In the genomic region with DNA sequence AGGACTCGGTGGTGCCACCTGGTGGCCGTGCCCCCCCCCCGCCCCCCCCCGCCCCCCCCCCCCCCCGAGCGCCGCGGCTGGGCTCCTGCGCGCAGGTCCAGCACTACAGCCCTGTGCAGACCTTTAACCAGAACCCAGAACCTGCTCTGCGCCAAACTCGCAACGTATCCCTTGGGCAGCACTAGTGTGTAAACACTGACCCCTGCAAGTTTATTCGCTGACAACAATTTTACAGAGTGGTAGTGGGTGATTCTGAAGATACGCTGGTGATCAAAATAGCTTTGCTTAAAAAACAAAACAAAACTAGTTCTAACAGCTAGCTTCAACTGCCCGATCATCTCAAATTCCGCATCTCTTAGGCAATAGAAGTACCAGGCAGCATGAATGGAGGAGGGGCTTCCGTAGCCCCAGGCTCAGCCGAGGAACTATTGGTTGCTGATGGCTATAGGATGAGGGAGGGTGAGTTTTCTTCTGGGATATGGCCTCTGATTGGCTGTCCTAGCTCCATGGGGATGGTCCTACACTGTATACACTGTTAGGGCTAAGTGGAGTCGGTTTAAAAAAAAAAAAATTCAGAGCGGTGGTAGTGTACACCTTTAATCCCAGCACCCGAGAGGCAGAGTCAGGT, we compare ENCODE assay signal across 8 mouse cellular contexts. TPM values are rescaled to one million over a fixed set of nuclear protein-coding genes. Genes with fewer than 3 reads are reported as not detected.
DNase-seq lines count a peak whose midpoint lies in the region; ATAC-seq and TF ChIP-seq lines count a peak whose summit lies in the region.

Fxn (minus strand) TSS at position 5 of the 628 bp plus-strand sequence.

- no peaks in the 10 kb centered on the region for H3K27me3 ChIP-seq in kidney, adult 2 months (replicated peaks; ENCODE audit: control insufficient read depth, insufficient read depth, low read length)
- H3K27me3 ChIP-seq in limb, embryonic 14.5 days (ENCODE audit: control insufficient read depth, insufficient read depth, low read length): no peaks in the 10 kb centered on the region
- no peaks in the 10 kb centered on the region for H3K27me3 ChIP-seq in neural tube, embryonic 11.5 days (ENCODE audit: control insufficient read depth, insufficient read depth, low read length)

- H3K4me3 ChIP-seq in kidney, adult 2 months (ENCODE audit: insufficient read depth, low read depth, low read length): peak within 1 kb of the TSS; percentile 72
- peak within 1 kb of the TSS; percentile 83 for H3K4me3 ChIP-seq in embryonic fibroblast, embryonic 13.5 days (ENCODE audit: insufficient read depth, low read length)
- peak within 1 kb of the TSS; percentile 71 for H3K4me3 ChIP-seq in limb, embryonic 14.5 days (replicated peaks; ENCODE audit: low read length)
- peak within 1 kb of the TSS; percentile 48 for H3K4me3 ChIP-seq in neural tube, embryonic 11.5 days (ENCODE audit: low read depth, low read length)

- no peak for DNase-seq in kidney, adult 2 months
- no peak for DNase-seq in kidney, postnatal 14 days
- DNase-seq in heart, postnatal 10 days: peak in 1 of 2 experiments; percentile 28
- DNase-seq in limb, embryonic 14.5 days (ENCODE audit: low spot score): peak; percentile 89
- peak; percentile 81 for DNase-seq in neural tube, embryonic 11.5 days (ENCODE audit: low spot score)
- no peak for DNase-seq in layer of hippocampus, postnatal 14 days (ENCODE audit: low spot score in 2 of 2)

- TF ChIP-seq POLR2A in kidney, adult 2 months (IDR thresholded peaks at IDR 0.05; ENCODE audit: low read depth, low read length): no peak
- no peak for TF ChIP-seq POLR2A in embryonic fibroblast, embryonic 13.5 days (IDR thresholded peaks at IDR 0.05; ENCODE audit: low read depth, low read length)
- no peak for TF ChIP-seq POLR2A in limb, embryonic 14.5 days (IDR thresholded peaks at IDR 0.05; ENCODE audit: borderline replicate concordance, extremely low read depth, insufficient read depth, insufficient read length)

- ATAC-seq in activated CD4-positive, CD25-positive, alpha-beta regulatory T cell, adult 4 months: peak; percentile 19
- peak; percentile 94 for ATAC-seq in limb, embryonic 14.5 days (ENCODE audit: low FRiP score, low read depth)
- ATAC-seq in neural tube, embryonic 11.5 days (ENCODE audit: insufficient read depth, low FRiP score, low TSS enrichment): peak; percentile 94

- H3K9ac ChIP-seq in limb, embryonic 14.5 days (ENCODE audit: low read depth, low read length, severe bottlenecking): peak within 1 kb of the TSS; percentile 83
- peak within 1 kb of the TSS; percentile 72 for H3K9ac ChIP-seq in neural tube, embryonic 11.5 days (ENCODE audit: low read length)

- no peaks in the 10 kb centered on the region for H3K9me3 ChIP-seq in limb, embryonic 14.5 days (ENCODE audit: control insufficient read depth, low read length)
- H3K9me3 ChIP-seq in neural tube, embryonic 11.5 days (ENCODE audit: control insufficient read depth, low read length): no peaks in the 10 kb centered on the region

- peak within 1 kb of the TSS; percentile 49 for H3K27ac ChIP-seq in kidney, adult 2 months (ENCODE audit: insufficient read depth, low read depth, low read length)
- H3K27ac ChIP-seq in embryonic fibroblast, embryonic 13.5 days (ENCODE audit: insufficient read depth, low read length): peak within 1 kb of the TSS; percentile 69; the same call in 1 of the 2 replicates
- H3K27ac ChIP-seq in limb, embryonic 14.5 days (replicated peaks; ENCODE audit: low read depth, low read length): peak within 1 kb of the TSS; percentile 90
- peak within 1 kb of the TSS; percentile 61 for H3K27ac ChIP-seq in neural tube, embryonic 11.5 days (ENCODE audit: low read depth, low read length)

- intact Hi-C loops in heart, postnatal 10 days (cut with DNase I): loop anchor here (2.0 kb wide), 1 partner anchor 594 kb away; the partner anchor contains the start of gene Ptar1

- peak within 1 kb of the TSS; percentile 93 for H3K4me2 ChIP-seq in limb, embryonic 14.5 days (replicated peaks; ENCODE audit: low read depth, low read length, severe bottlenecking)
- H3K4me2 ChIP-seq in neural tube, embryonic 11.5 days (ENCODE audit: low read depth): peak within 1 kb of the TSS; percentile 90

- TF ChIP-seq CTCF in kidney, adult 2 months (conservative IDR thresholded peaks at IDR 0.05; ENCODE audit: insufficient read depth, insufficient read length, low read depth, low read length): no peak
- no peak for TF ChIP-seq CTCF in embryonic fibroblast, embryonic 13.5 days (IDR thresholded peaks at IDR 0.05; ENCODE audit: borderline replicate concordance, insufficient read depth, low read length)

- 4% methylated on average over 20 of the region's 22 CpGs for WGBS in kidney, adult 2 months
- WGBS in limb, embryonic 14.5 days: under 1% methylated on average over 13 of the region's 22 CpGs
- WGBS in neural tube, embryonic 11.5 days: under 1% methylated on average over 18 of the region's 22 CpGs

- H3K4me1 ChIP-seq in kidney, adult 2 months (ENCODE audit: control insufficient read depth, insufficient read depth, low read length): no peaks in the 10 kb centered on the region
- H3K4me1 ChIP-seq in embryonic fibroblast, embryonic 13.5 days (ENCODE audit: control insufficient read depth, insufficient read depth, low read length): no peaks in the 10 kb centered on the region; the same call in 1 of the 2 replicates
- peaks cover 5% of the 10 kb centered on the region for H3K4me1 ChIP-seq in limb, embryonic 14.5 days (ENCODE audit: control insufficient read depth, insufficient read depth, low read length)
- peaks cover 9% of the 10 kb centered on the region; the same call in 1 of the 2 replicates for H3K4me1 ChIP-seq in neural tube, embryonic 11.5 days (ENCODE audit: control insufficient read depth, insufficient read depth, low read length)

- H3K36me3 ChIP-seq in kidney, adult 2 months (ENCODE audit: control insufficient read depth, insufficient read depth, low read length): no peaks in the 10 kb centered on the region
- H3K36me3 ChIP-seq in limb, embryonic 14.5 days (ENCODE audit: control insufficient read depth, insufficient read depth, low read length): peaks cover 5% of the 10 kb centered on the region
- no peaks in the 10 kb centered on the region for H3K36me3 ChIP-seq in neural tube, embryonic 11.5 days (ENCODE audit: control insufficient read depth, insufficient read depth, low read length)

RNA-seq across cellular contexts. Expression of gene Fxn, which starts in this region (rescaled TPM):
- polyA plus RNA-seq in kidney, adult 2 months (2012; rRNA removed): 25.7 and 29.2 TPM in 2 replicates
- polyA plus RNA-seq in activated CD4-positive, CD25-positive, alpha-beta regulatory T cell, adult 4 months (2017; shearing (Covaris generic)): 10 to 100 TPM; 12.0 to 16.3 TPM
- 5.9 and 7.9 TPM in 2 replicates for polyA plus RNA-seq in embryonic fibroblast, embryonic 13.5 days (2011; ENCODE audit: insufficient read length, low read depth, missing spikeins)
- total RNA-seq in heart, postnatal 10 days (2021): 10 to 100 TPM; 30.9 to 31.3 TPM
- 23.4 and 24.1 TPM in 2 replicates for polyA plus RNA-seq in limb, embryonic 14.5 days (2012; rRNA removed)
- 41.2 and 43.5 TPM in 2 replicates for polyA plus RNA-seq in limb, embryonic 14.5 days (2014; fragmentation: Nextera tagmentation; extraction: Ambion mirVana)
- polyA plus RNA-seq in neural tube, embryonic 11.5 days (2014; fragmentation: Nextera tagmentation; extraction: Ambion mirVana): 47.6 and 49.1 TPM in 2 replicates
- 1 to 10 TPM; 8.3 to 8.8 TPM for total RNA-seq in layer of hippocampus, postnatal 14 days (2021)

Comparison
In these comparisons a context has a peak if more than half of its experiments do, and no peak if none do; other contexts are left out.
1. DNase-seq: peak in limb, embryonic 14.5 days (single experiment) and neural tube, embryonic 11.5 days (single experiment); none in kidney, adult 2 months (single experiment), kidney, postnatal 14 days (single experiment) and layer of hippocampus, postnatal 14 days (0 of 2).
2. ATAC-seq: peak in every context shown above with its lines; median percentile 94 in limb, embryonic 14.5 days; 94 in neural tube, embryonic 11.5 days; 19 in activated CD4-positive, CD25-positive, alpha-beta regulatory T cell, adult 4 months.
3. Peak in every context shown above with its lines, with median percentiles within 50 percentile points of each other: H3K27ac ChIP-seq and H3K4me3 ChIP-seq.